Mouse (Mus musculus): ENCODE measurements around the gene Hic2. TPM values are rescaled to one million over a fixed set of nuclear protein-coding genes. Genes with fewer than 3 reads are reported as not detected.

The Hic2 gene
- total RNA-seq, 2 experiments from 2014 or later, result 1.8 to 2.3 TPM

- ATAC-seq (replicated peaks; ENCODE audit: poor library complexity), result no peak
Measured at GRCm38 (mm10) chr16:17271856-17272255, 38.5 kb downstream of the Hic2 start.

- ATAC-seq (replicated peaks; ENCODE audit: poor library complexity), result no peak
Measured at GRCm38 (mm10) chr16:17275721-17276120, 42.3 kb downstream of the Hic2 start, which contains the start of gene Tmem191c. Tmem191c (plus strand) TSS chr16:17276077.

DNA sequence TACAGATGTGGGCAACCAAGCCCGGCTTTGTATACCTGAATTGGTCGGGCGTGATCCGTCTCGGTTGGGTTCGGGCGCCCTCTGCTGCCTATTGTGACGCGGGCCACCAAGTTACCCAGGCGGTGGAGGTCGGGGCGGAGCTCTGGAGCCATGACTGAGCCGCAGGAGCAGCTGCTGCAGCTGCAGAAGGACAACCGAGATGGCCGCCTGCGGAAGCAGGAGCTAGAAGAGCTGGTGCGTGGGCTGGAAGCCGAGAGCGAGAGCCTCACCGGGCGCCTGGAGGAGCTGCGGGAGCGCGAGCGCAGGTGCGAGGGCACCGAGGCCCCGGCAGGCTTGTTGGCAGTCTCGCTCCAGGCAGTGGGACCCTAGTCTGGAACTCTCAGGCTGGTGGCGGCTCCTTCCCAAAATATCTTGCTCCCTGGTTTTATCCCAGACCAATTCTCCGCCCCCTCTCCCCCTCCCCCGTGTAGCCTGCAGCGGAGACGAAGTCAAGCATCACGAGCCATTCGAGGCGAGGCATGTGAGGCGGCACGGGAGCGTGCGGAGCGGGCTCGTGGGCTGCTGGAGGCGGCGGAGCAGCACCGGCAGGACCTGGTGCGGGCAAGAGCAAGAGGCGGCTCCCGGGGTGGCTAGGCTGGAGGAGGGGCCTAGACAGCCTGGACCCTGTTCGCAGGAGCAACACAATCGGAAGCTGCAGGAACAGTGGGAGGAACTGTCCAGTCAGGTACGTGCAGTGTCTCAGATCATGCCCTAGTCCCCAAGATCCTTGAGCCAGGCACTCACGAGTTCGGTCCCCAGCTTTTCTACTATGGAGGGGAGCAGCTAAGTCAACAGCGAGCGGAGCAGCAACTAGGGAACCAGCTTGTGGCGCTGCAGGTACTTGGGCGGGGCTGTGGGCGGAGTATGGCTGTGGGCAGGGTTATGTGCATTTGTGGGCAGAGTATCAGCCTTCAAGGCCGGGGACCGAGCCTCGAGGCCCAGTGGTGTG, 43.1 kb downstream of the Hic2 start:
- peak; percentile 93 for ATAC-seq (replicated peaks; ENCODE audit: poor library complexity)

DNA sequence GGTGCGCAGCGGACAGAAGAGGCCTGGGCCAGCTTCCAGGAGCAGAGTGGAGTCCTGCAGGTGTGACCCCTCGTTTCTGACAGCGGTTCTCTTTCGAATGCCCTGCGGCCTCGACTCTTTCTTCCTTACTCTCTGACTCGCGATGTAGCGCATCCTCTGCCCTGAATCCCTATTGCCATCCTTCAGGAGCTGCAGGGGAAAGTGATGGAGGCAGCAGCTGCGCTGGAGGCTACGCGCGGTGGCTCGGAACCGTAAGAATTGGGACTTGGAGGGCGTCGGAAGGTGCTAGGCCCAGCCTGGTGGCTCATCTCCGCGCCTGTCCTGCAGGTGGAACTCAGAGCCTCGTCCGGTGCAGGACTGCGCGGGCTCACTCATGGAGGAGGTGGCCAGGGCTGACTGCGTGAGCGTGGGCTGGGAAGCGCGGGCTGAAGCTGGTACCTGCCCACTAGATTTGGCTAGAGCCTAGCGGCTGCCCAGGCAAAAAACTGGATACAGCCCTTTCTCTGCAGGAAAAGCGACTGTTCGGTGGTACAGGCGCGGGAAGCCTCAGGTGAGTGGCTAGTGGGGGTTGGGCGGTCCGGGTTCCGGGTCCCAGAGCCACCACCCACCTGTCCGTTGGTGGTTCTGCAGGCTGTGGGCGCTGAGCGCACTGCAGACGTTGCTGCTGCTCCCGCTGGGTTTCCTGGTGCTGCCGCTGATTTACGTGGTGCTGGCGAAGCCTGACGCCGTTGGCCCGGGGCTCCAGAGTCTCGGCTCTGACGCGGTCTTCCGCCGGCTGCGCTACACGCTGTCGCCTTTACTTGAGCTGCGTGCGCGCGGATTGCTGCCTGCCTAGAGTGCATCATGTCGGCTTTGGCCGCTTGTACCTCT, 44.2 kb downstream of the Hic2 start:
- peak; percentile 49 for ATAC-seq (replicated peaks; ENCODE audit: poor library complexity)

GRCm38 (mm10) chr16:17280471-17280870, 47.1 kb downstream of the Hic2 start:
- ATAC-seq (replicated peaks; ENCODE audit: poor library complexity), result no peak

- no peak for ATAC-seq (replicated peaks; ENCODE audit: poor library complexity)
Measured at GRCm38 (mm10) chr16:17283151-17283550, 49.8 kb downstream of the Hic2 start.

DNA sequence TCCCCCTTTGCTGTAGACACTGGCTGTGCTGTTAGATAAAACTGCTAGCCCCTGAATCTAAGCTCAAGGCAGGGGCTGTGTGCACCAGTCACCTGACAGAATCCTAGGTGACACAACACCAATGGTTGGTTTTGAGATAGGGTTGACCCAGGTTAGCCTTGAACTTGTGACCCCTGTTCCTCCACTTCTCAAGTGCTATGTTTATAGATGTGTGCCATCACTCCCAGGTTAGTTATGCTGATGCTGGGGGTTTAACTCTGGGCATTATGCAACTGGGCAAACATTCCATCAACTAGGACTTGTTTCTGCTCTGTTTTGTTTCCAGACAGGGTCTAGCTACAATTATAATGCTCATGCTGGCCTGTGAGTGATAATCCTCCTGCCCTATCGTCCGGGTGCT, 53.7 kb downstream of the Hic2 start:
- ATAC-seq (replicated peaks; ENCODE audit: poor library complexity), result no peak

DNA sequence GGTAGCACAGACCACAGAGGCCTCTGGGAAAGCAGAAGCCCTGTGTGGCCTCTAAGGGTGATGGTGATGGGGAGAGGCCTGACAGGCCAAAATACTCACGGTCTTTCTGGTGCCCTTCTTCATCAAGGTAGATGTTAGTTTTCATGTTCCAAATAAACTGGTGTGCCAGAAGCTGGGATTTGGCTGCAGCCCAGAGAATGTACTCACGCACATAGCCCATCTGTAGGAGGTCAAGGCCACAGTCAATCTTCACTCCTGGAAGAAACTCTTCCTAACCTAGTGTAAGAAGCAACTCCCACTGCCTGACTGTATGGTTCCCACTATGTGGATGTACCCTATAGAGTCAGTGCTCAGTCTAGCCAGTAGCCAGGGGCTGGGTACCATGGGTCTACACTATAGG, 57.6 kb downstream of the Hic2 start:
- ATAC-seq (replicated peaks; ENCODE audit: poor library complexity), result no peak

DNA sequence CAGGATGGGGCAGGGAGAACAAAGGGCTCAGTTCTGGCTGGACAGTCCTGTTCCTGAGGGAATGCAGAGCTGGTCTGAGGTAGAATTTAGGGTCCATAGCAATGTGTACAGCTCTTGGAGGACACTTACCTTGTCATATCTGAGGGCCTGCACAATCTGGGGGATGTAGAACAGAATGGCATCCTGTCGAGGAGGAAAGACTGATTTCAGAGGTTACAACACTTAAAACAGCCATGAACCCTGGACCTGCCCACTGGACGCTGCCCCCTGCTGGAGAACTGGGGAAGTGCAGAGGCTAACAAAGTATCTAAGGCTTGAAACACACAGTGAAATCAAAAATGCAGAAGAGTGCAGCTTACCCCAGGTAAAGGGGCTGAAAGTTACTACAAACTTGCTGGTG, 59.4 kb downstream of the Hic2 start:
- ATAC-seq (replicated peaks; ENCODE audit: poor library complexity), result peak; percentile 94

- ATAC-seq (replicated peaks; ENCODE audit: poor library complexity), result no peak
Measured at GRCm38 (mm10) chr16:17300818-17301217, 67.4 kb downstream of the Hic2 start.

DNA sequence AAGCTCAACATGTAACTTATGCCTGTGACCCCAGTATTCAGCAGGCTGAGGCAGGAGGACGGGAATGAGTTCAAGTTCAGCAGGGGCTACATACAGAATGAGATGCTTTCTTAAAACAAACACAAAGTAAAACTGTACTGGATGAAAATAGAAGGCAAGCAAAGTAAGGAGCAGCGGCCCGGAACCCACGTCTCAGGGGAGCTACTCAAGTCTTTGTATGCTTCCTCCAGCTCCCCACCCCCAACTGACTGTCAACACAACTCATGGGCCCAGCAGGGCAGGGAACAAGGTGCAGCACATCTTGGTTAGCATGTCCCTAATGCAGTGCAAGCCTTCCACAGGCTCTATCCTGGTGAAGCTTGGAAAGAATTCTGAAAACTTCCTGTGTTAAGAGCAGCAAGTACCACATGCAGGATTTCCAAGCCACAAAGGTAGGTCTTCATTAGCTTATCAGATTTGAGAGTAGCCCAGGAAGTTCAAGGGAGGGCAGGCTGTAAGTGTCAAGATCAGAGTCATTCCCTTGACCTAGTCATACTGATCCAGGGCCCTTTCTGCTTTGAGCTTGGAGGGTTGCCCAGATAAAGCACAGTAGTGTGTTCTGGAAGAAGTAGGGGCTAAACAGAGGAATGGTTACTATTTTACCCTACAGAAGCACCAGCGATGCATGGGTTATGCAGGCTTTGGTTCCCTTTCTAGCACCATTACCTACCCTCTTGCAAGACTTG, 70.3 kb downstream of the Hic2 start:
- no peak for ATAC-seq (replicated peaks; ENCODE audit: poor library complexity)

DNA sequence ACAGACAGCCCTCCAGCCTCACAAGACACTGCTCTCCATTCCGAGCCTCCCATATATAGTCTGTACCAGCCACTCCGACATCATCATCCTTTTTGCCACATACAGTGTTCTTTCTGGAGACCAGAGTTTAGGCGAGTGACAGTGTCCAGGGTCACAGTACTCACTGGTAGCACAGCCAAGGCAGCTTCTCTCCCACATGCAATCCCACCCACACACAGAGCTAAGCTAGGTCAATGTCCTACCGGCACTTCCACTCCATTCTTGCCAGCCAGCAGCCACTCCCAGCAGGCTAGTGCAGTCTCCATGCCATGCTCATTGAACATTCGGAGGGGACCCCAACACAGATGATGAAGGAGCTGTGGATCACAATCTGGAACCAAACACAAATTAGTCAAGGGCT, 74.1 kb downstream of the Hic2 start:
- no peak for ATAC-seq (replicated peaks; ENCODE audit: poor library complexity)

GRCm38 (mm10) chr16:17309036-17309435, 75.7 kb downstream of the Hic2 start:
- no peak for ATAC-seq (replicated peaks; ENCODE audit: poor library complexity)

- no peak for ATAC-seq (replicated peaks; ENCODE audit: poor library complexity)
Measured at GRCm38 (mm10) chr16:17312531-17312930, 79.2 kb downstream of the Hic2 start.

Other genes starting within 250 kb of the Hic2 start
- 0.49 and 3.5 TPM in 2 replicates for gene Ypel1, start 163.9 kb upstream of the Hic2 start, total RNA-seq (2015)
- gene Ypel1, start 163.9 kb upstream of the Hic2 start, total RNA-seq (2017), result 0.54 and 2.4 TPM in 2 replicates
- gene Ppil2, start 122.3 kb upstream of the Hic2 start, total RNA-seq (2015), result 63.6 and 73.0 TPM in 2 replicates
- 86.8 and 99.8 TPM in 2 replicates for gene Ppil2, start 122.3 kb upstream of the Hic2 start, total RNA-seq (2017)
- 37.9 and 38.9 TPM in 2 replicates for gene 2610318N02Rik, start 108.4 kb upstream of the Hic2 start, total RNA-seq (2015)
- 22.4 and 25.9 TPM in 2 replicates for gene 2610318N02Rik, start 108.4 kb upstream of the Hic2 start, total RNA-seq (2017)
- 197 and 208 TPM in 2 replicates for gene Sdf2l1, start 101.2 kb upstream of the Hic2 start, total RNA-seq (2015)
- gene Sdf2l1, start 101.2 kb upstream of the Hic2 start, total RNA-seq (2017), result 162 and 222 TPM in 2 replicates
- gene Ydjc, start 89.0 kb upstream of the Hic2 start, total RNA-seq (2015), result 25.7 TPM in 2 replicates
- 23.5 and 24.4 TPM in 2 replicates for gene Ydjc, start 89.0 kb upstream of the Hic2 start, total RNA-seq (2017)
- gene Ccdc116, start 86.3 kb upstream of the Hic2 start, total RNA-seq (2015), result 2.2 and 4.8 TPM in 2 replicates
- gene Ccdc116, start 86.3 kb upstream of the Hic2 start, total RNA-seq (2017), result 2.0 and 8.1 TPM in 2 replicates
- 312 and 333 TPM in 2 replicates for gene Ube2l3, start 30.9 kb upstream of the Hic2 start, total RNA-seq (2015)
- 87.5 and 107 TPM in 2 replicates for gene Ube2l3, start 30.9 kb upstream of the Hic2 start, total RNA-seq (2017)
- 0.69 and 0.95 TPM in 2 replicates for gene Rimbp3, start 25.0 kb upstream of the Hic2 start, total RNA-seq (2015)
- gene Rimbp3, start 25.0 kb upstream of the Hic2 start, total RNA-seq (2017), result 0.58 and 1.3 TPM in 2 replicates
- 4.2 and 5.2 TPM in 2 replicates for gene Tmem191c, start 42.5 kb downstream of the Hic2 start, total RNA-seq (2015)
- 5.5 and 8.8 TPM in 2 replicates for gene Tmem191c, start 42.5 kb downstream of the Hic2 start, total RNA-seq (2017)
- not detected in 2 replicates for gene Serpind1, start 97.8 kb downstream of the Hic2 start, total RNA-seq (2015)
- gene Serpind1, start 97.8 kb downstream of the Hic2 start, total RNA-seq (2017), result not detected in 2 replicates
- 16.5 and 18.5 TPM in 2 replicates for gene Snap29, start 172.4 kb downstream of the Hic2 start, total RNA-seq (2015)
- 17.9 and 18.0 TPM in 2 replicates for gene Snap29, start 172.4 kb downstream of the Hic2 start, total RNA-seq (2017)
- gene Pi4ka, start 172.7 kb downstream of the Hic2 start, total RNA-seq (2015), result 55.4 and 58.1 TPM in 2 replicates
- gene Pi4ka, start 172.7 kb downstream of the Hic2 start, total RNA-seq (2017), result 28.1 and 39.4 TPM in 2 replicates
- 24.6 and 25.9 TPM in 2 replicates for gene Crkl, start 218.4 kb downstream of the Hic2 start, total RNA-seq (2015)
- 17.8 and 18.5 TPM in 2 replicates for gene Crkl, start 218.4 kb downstream of the Hic2 start, total RNA-seq (2017)